Mouse (Mus musculus): Measurements from ENCODE around the gene Ubxn10. TPM values are rescaled to one million over a fixed set of nuclear protein-coding genes. Genes with fewer than 3 reads are reported as not detected.

Ubxn10 gene
- polyA plus RNA-seq, 1 experiment from 2014 or later, result 1.3 TPM

GRCm38 (mm10) chr4:138746866-138747265 lies 9.9 kb upstream of the Ubxn10 start:
- Histone ChIP-seq H3K9me3 (ENCODE audit: control insufficient read depth, low read length) (no peaks in the 10 kb centered on the region), H3K4me3 (ENCODE audit: low read length) (no peak overlapping the region), H3K9ac (ENCODE audit: low read depth, low read length) (no peak overlapping the region), H3K4me2 (ENCODE audit: low read depth, low read length) (no peak overlapping the region), H3K27me3 (replicated peaks; ENCODE audit: control insufficient read depth, insufficient read depth, low read length) (no peaks in the 10 kb centered on the region), H3K4me1 (ENCODE audit: control insufficient read depth, insufficient read depth, low read length) (peaks cover 2% of the 10 kb centered on the region; the same call in 1 of the 2 replicates), H3K36me3 (ENCODE audit: control insufficient read depth, insufficient read depth, low read length) (no peaks in the 10 kb centered on the region), H3K27ac (ENCODE audit: low read length) (no peak overlapping the region)
- WGBS, result 89% methylated on average over 9 of the region's 9 CpGs
- ATAC-seq, result no peak

DNA sequence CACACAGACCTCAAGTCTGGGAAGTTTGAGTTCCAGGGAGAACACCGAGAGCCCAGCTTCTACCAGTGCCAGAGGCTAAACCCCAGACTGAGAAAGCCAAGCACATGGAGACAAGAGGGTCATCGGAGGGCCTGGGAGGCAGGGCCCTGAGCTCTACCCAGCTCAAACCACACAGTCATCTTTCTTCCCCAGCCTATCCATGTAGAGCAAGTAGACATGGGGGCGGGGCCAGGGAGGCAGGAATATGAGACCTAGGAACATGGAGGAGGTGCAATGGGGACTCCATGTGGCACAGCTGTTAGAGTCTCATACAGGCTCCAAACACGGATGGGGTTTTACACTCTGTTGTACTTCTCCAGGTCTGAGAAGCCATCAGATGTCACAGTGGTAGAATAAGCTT lies 8.9 kb upstream of the Ubxn10 start:
- no peaks in the 10 kb centered on the region for H3K36me3 ChIP-seq (ENCODE audit: control insufficient read depth, insufficient read depth, low read length)
- no peaks in the 10 kb centered on the region for H3K9me3 ChIP-seq (ENCODE audit: control insufficient read depth, low read length)
- no peak for ATAC-seq
- no peak overlapping the region for H3K27ac ChIP-seq (ENCODE audit: low read length)
- no peak overlapping the region for H3K9ac ChIP-seq (ENCODE audit: low read depth, low read length)
- H3K4me2 ChIP-seq (ENCODE audit: low read depth, low read length), result no peak overlapping the region
- WGBS, result 55% methylated on average over 4 of the region's 4 CpGs
- H3K4me1 ChIP-seq (ENCODE audit: control insufficient read depth, insufficient read depth, low read length), result peaks cover 2% of the 10 kb centered on the region; the same call in 1 of the 2 replicates
- no peak overlapping the region for H3K4me3 ChIP-seq (ENCODE audit: low read length)
- H3K27me3 ChIP-seq (replicated peaks; ENCODE audit: control insufficient read depth, insufficient read depth, low read length), result no peaks in the 10 kb centered on the region

DNA sequence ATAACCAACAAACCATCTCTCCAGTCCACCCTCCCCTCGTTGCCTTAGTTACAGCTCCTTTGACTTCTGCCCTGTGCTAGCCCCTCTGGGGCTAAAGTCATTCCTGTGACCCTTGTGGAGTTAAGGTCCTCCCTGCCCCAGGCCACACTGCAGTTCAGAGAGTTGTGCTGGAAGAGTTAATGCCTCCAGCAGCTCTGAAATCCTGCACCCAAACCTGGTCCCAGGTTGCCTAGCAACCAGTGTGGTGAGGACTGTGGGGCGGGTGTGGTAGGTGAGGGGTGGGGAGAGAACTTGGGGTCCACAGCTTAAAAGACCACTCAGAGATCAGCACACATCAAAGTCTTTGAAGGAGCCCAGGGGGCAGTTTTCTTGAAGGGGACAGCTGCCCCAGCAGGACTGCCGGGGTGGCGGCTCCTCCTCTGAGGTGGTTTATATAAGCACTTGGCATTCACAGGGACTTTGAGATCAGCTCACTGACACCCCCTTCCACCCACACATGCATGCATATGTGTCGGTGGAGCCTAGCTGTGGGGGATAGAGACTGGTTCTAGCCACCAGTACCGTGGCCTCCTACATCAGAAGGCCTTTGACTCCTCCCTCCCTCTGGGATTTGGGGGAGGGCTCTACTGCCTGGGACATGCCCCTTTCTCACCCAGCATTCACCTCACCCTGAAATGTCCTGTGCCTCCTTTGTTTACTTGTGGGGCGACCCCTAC lies 2.3 kb upstream of the Ubxn10 start:
- H3K27me3 ChIP-seq (replicated peaks; ENCODE audit: control insufficient read depth, insufficient read depth, low read length), result no peaks in the 10 kb centered on the region
- no peaks in the 10 kb centered on the region for H3K9me3 ChIP-seq (ENCODE audit: control insufficient read depth, low read length)
- H3K4me2 ChIP-seq (ENCODE audit: low read depth, low read length), result no peak overlapping the region
- H3K36me3 ChIP-seq (ENCODE audit: control insufficient read depth, insufficient read depth, low read length), result no peaks in the 10 kb centered on the region
- no peak overlapping the region for H3K4me3 ChIP-seq (ENCODE audit: low read length)
- peaks cover 9% of the 10 kb centered on the region for H3K4me1 ChIP-seq (ENCODE audit: control insufficient read depth, insufficient read depth, low read length)
- WGBS, result 24% methylated on average over 7 of the region's 7 CpGs
- H3K27ac ChIP-seq (ENCODE audit: low read length), result no peak overlapping the region
- ATAC-seq, result no peak
- H3K9ac ChIP-seq (ENCODE audit: low read depth, low read length), result no peak overlapping the region

GRCm38 (mm10) chr4:138734863-138735262 lies 2.1 kb downstream of the Ubxn10 start:
- no peak overlapping the region for H3K9ac ChIP-seq (ENCODE audit: low read depth, low read length)
- no peaks in the 10 kb centered on the region for H3K36me3 ChIP-seq (ENCODE audit: control insufficient read depth, insufficient read depth, low read length)
- H3K4me2 ChIP-seq (ENCODE audit: low read depth, low read length), result no peak overlapping the region
- H3K27ac ChIP-seq (ENCODE audit: low read length), result no peak overlapping the region
- H3K27me3 ChIP-seq (replicated peaks; ENCODE audit: control insufficient read depth, insufficient read depth, low read length), result no peaks in the 10 kb centered on the region
- no peaks in the 10 kb centered on the region for H3K9me3 ChIP-seq (ENCODE audit: control insufficient read depth, low read length)
- ATAC-seq, result no peak
- no peak overlapping the region for H3K4me3 ChIP-seq (ENCODE audit: low read length)
- H3K4me1 ChIP-seq (ENCODE audit: control insufficient read depth, insufficient read depth, low read length), result peaks cover 11% of the 10 kb centered on the region
- 93% methylated on average over 4 of the region's 4 CpGs for WGBS

DNA sequence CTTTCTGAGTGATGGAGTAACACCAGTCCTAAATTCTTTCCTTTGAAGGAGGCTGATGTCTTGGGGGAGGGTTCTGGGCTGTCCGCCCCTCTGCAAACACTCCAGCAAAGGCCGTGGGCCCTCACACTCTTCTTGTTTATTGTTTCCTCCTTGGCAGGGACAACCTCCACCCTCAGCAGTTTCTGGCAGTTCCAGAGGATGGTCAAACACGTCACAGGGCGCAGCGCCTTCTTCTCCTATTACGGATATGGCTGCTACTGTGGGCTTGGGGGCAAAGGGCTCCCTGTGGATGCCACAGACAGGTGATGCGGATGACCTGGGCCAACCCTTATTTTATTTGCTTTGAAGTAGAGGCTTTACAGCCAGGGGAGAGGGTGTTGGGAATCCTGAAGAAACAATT lies 2.9 kb downstream of the Ubxn10 start:
- no peak overlapping the region for H3K27ac ChIP-seq (ENCODE audit: low read length)
- H3K4me3 ChIP-seq (ENCODE audit: low read length), result no peak overlapping the region
- no peaks in the 10 kb centered on the region for H3K9me3 ChIP-seq (ENCODE audit: control insufficient read depth, low read length)
- H3K4me1 ChIP-seq (ENCODE audit: control insufficient read depth, insufficient read depth, low read length), result peaks cover 11% of the 10 kb centered on the region
- 55% methylated on average over 7 of the region's 7 CpGs for WGBS
- no peak overlapping the region for H3K9ac ChIP-seq (ENCODE audit: low read depth, low read length)
- no peak overlapping the region for H3K4me2 ChIP-seq (ENCODE audit: low read depth, low read length)
- no peaks in the 10 kb centered on the region for H3K27me3 ChIP-seq (replicated peaks; ENCODE audit: control insufficient read depth, insufficient read depth, low read length)
- no peaks in the 10 kb centered on the region for H3K36me3 ChIP-seq (ENCODE audit: control insufficient read depth, insufficient read depth, low read length)
- no peak for ATAC-seq

DNA sequence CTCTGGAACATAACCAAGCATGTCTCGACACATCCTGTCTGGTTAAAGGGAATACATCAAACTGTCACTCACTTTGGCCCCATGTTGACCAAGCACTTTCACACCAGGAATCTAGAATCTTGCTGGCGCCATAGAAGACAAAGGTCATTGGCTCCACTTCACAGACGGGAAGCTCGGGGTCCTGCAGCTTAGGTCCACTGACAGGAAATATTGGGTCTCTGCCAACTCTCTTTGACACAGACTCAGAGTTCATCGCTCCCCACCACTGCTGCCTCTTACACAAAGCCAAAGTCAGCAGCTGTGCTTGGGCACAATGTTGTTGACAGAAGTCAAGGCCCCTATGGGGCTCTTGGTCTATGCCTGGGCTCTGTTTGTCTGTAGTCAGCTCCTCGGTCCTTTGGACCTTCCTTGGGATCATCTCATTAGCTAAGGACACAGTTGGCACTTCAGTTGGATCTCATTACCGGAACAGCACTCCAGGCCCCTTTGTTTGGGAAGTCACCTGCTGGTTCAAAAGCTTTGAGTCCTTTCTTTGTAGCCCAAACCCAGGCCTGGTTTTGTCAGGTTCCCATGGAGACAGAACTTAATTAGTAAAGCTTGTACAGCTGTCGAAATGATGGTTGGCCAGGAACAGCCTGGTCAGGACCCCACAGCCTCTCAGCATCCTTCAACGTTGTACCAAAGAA lies 7.8 kb downstream of the Ubxn10 start:
- no peak; the same call in 1 of the 2 replicates for ATAC-seq
- 52% methylated on average over 9 of the region's 9 CpGs for WGBS
- Histone ChIP-seq H3K9me3 (ENCODE audit: control insufficient read depth, low read length) (no peaks in the 10 kb centered on the region), H3K4me1 (ENCODE audit: control insufficient read depth, insufficient read depth, low read length) (peaks cover 14% of the 10 kb centered on the region), H3K27me3 (replicated peaks; ENCODE audit: control insufficient read depth, insufficient read depth, low read length) (no peaks in the 10 kb centered on the region), H3K36me3 (ENCODE audit: control insufficient read depth, insufficient read depth, low read length) (no peaks in the 10 kb centered on the region), H3K9ac (ENCODE audit: low read depth, low read length) (no peak overlapping the region), H3K27ac (ENCODE audit: low read length) (no peak overlapping the region), H3K4me3 (ENCODE audit: low read length) (no peak overlapping the region), H3K4me2 (ENCODE audit: low read depth, low read length) (no peak overlapping the region)

DNA sequence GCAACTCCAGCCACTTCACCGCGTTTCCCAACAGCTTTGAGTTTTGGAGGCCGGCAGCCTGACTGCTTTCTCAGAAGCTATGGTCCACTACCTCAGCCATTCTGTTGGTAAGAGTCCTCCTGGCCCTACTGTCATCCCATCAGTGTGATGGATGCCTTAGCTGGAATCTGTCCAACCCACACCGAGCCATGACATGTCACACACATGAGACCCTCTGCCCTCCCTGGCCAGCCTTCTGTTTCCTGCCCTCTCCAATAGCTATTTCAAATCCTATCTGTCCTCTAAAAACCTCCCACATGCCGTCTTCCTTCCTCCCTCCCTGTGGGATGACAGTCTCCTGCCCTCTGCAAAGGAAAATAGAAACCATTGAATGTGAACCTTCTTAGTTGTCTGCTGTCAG lies 11.2 kb downstream of the Ubxn10 start:
- Histone ChIP-seq H3K27me3 (replicated peaks; ENCODE audit: control insufficient read depth, insufficient read depth, low read length) (no peaks in the 10 kb centered on the region), H3K9me3 (ENCODE audit: control insufficient read depth, low read length) (no peaks in the 10 kb centered on the region), H3K27ac (ENCODE audit: low read length) (no peak overlapping the region), H3K4me2 (ENCODE audit: low read depth, low read length) (no peak overlapping the region), H3K4me1 (ENCODE audit: control insufficient read depth, insufficient read depth, low read length) (peaks cover 18% of the 10 kb centered on the region), H3K4me3 (ENCODE audit: low read length) (no peak overlapping the region), H3K9ac (ENCODE audit: low read depth, low read length) (no peak overlapping the region), H3K36me3 (ENCODE audit: control insufficient read depth, insufficient read depth, low read length) (no peaks in the 10 kb centered on the region)
- peak; percentile 21; the same call in 1 of the 2 replicates for ATAC-seq
- WGBS, result 75% methylated on average over 5 of the region's 5 CpGs

GRCm38 (mm10) chr4:138725127-138725461 lies 11.9 kb downstream of the Ubxn10 start:
- H3K27ac ChIP-seq (ENCODE audit: low read length), result peak overlapping the region; percentile 48; the same call in 1 of the 2 replicates
- no peaks in the 10 kb centered on the region for H3K9me3 ChIP-seq (ENCODE audit: control insufficient read depth, low read length)
- H3K4me3 ChIP-seq (ENCODE audit: low read length), result peak overlapping the region; percentile 29
- H3K4me2 ChIP-seq (ENCODE audit: low read depth, low read length), result peak overlapping the region; percentile 48
- H3K9ac ChIP-seq (ENCODE audit: low read depth, low read length), result peak overlapping the region; percentile 48
- ATAC-seq, result peak; percentile 72
- H3K36me3 ChIP-seq (ENCODE audit: control insufficient read depth, insufficient read depth, low read length), result no peaks in the 10 kb centered on the region
- peaks cover 18% of the 10 kb centered on the region for H3K4me1 ChIP-seq (ENCODE audit: control insufficient read depth, insufficient read depth, low read length)
- 6% methylated on average over 13 of the region's 13 CpGs for WGBS
- no peaks in the 10 kb centered on the region for H3K27me3 ChIP-seq (replicated peaks; ENCODE audit: control insufficient read depth, insufficient read depth, low read length)

DNA sequence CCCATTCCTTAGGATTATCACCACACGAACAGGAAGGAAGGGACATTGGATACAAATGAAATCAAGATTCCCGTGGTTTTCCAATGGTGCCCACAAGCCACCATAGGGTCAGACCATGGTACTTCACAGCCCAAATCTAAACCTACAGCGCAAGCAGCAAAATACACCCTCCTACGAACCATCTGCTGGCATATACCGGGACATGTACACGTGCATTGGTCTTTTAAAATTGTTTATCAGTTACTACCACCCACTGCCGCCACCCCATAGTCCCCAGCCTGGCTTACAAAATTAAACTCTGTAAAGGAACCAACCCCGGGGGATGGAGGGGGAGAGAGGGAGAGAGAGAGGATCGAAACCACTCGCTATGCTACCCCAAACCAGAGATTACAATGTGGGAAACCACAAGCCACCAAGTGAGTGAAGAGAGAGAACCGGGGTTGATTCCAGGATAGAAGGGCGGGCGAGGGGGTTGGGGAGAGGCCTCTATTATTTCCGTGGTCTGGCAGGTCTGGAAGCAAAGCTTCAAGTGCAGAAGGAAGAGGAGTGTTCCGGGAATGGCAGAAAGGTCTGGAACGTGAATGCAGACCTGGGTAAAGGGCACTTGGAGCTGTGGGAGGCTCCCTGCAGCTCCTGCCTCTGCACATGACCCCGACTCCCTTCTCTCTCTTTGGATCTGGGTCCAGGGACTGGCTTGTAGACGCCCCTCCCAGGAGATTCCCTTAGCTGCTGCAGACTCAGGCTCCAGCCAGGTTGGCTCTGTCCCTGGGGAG lies 12.4 kb downstream of the Ubxn10 start, which contains the start of gene Pla2g2c:
Gene Pla2g2c, plus strand, starts transcription at position 439 of the 773 bp plus-strand sequence.
- WGBS, result 46% methylated on average over 17 of the region's 18 CpGs
- peak within 1 kb of the TSS; percentile 48 for H3K4me2 ChIP-seq (ENCODE audit: low read depth, low read length)
- H3K9me3 ChIP-seq (ENCODE audit: control insufficient read depth, low read length), result no peaks in the 10 kb centered on the region
- peaks cover 18% of the 10 kb centered on the region for H3K4me1 ChIP-seq (ENCODE audit: control insufficient read depth, insufficient read depth, low read length)
- ATAC-seq, result peak; percentile 57
- H3K27ac ChIP-seq (ENCODE audit: low read length), result peak within 1 kb of the TSS; percentile 48
- peak within 1 kb of the TSS; percentile 29 for H3K4me3 ChIP-seq (ENCODE audit: low read length)
- H3K27me3 ChIP-seq (replicated peaks; ENCODE audit: control insufficient read depth, insufficient read depth, low read length), result no peaks in the 10 kb centered on the region
- H3K9ac ChIP-seq (ENCODE audit: low read depth, low read length), result peak within 1 kb of the TSS; percentile 48
- H3K36me3 ChIP-seq (ENCODE audit: control insufficient read depth, insufficient read depth, low read length), result no peaks in the 10 kb centered on the region

Measured in intestine, embryonic 16.5 days (tissue).